Mouse (Mus musculus) bone marrow, adult 2 months (tissue): Measurements from ENCODE around the gene Gemin8.

Source experiments
- CTCF ChIP-seq: fragments of 200-500 bp; IDR thresholded peaks from 2 replicates; pipeline ENCODE4 v1.5.1; 2011; ENCODE audit warnings: low read length, control low read depth; ENCODE audit not compliant: control insufficient read depth, insufficient read depth
- POLR2A ChIP-seq: fragments of 200-500 bp; IDR thresholded peaks from 2 replicates; pipeline ENCODE4 v1.6.1; 2011; ENCODE audit warnings: low read depth, mild to moderate bottlenecking, control low read depth, low read length, borderline replicate concordance; ENCODE audit not compliant: control insufficient read depth

- TF ChIP-seq CTCF (no peak), POLR2A (no peak)
Observed at GRCm38 (mm10) chrX:166226856-166227255, 56.6 kb downstream of the Gemin8 start.
